Mouse (Mus musculus) heart, adult 2 months (tissue): ENCODE results near the gene Foxn3.

Source experiments
- CTCF ChIP-seq: fragments of 200-600 bp; IDR thresholded peaks from 2 replicates; pipeline ENCODE4 v1.8.1; 2022; ENCODE audit warnings: antibody characterized with exemption, mild to moderate bottlenecking, moderate library complexity
- EP300 ChIP-seq: fragments of 200-500 bp; IDR thresholded peaks from 2 replicates; pipeline ENCODE4 v1.6.1; 2011; ENCODE audit warnings: low read depth, low read length, control low read depth; ENCODE audit not compliant: insufficient read depth

- TF ChIP-seq CTCF (no peak), EP300 (no peak)
These were observed 316.2 kb downstream of the Foxn3 start for GRCm38 (mm10) chr12:99246984-99247746.
